Mouse (Mus musculus): ENCODE measurements at regions not wholly inside any gene's neighbourhood (a gene's known extent, or its start where the extent isn't known, plus 50 kb on each side); places are given as distances from the start of the nearest gene placed in this dataset.
A peak's percentile ranks its signal among the peaks of the same experiment; 100 is the strongest.

- no peak overlapping the region for H3K4me3 ChIP-seq (ENCODE audit: low read depth, low read length)
- DNase-seq (ENCODE audit: low spot score): no peak
- no peaks in the 10 kb centered on the region for H3K9me3 ChIP-seq (replicated peaks)
- no peaks in the 10 kb centered on the region for H3K36me3 ChIP-seq (replicated peaks)
- H3K27me3 ChIP-seq (ENCODE audit: insufficient read depth, low read length): peaks cover 10% of the 10 kb centered on the region; the same call in 1 of the 2 replicates
- TF ChIP-seq TAL1 (conservative IDR thresholded peaks at IDR 0.05; ENCODE audit: low read depth, low read length): peak; percentile 40; the same call in 1 of the 2 replicates
- TF ChIP-seq GATA1 (IDR thresholded peaks at IDR 0.05; ENCODE audit: borderline replicate concordance, low read length): no peak
- peaks cover 23% of the 10 kb centered on the region for H3K4me1 ChIP-seq (ENCODE audit: insufficient read depth, low read depth, low read length)
- no peak for ATAC-seq (ENCODE audit: extremely low read depth, insufficient number of reproducible peaks, low FRiP score, poor library complexity, severe bottlenecking)
These were observed 65.8 kb upstream of the Cecr2 start for GRCm38 (mm10) chr6:120600376-120600775.

GRCm38 (mm10) chr6:120598471-120598870 lies 67.4 kb upstream of the Hdhd5 start:
- Histone ChIP-seq H3K36me3 (replicated peaks) (no peaks in the 10 kb centered on the region), H3K27me3 (ENCODE audit: insufficient read depth, low read length) (peaks cover 12% of the 10 kb centered on the region; the same call in 1 of the 2 replicates), H3K4me1 (ENCODE audit: insufficient read depth, low read depth, low read length) (peaks cover 9% of the 10 kb centered on the region; the same call in 1 of the 2 replicates), H3K4me3 (ENCODE audit: low read depth, low read length) (no peak overlapping the region), H3K9me3 (replicated peaks) (no peaks in the 10 kb centered on the region)
- no peak for ATAC-seq (ENCODE audit: extremely low read depth, insufficient number of reproducible peaks, low FRiP score, poor library complexity, severe bottlenecking)
- DNase-seq (ENCODE audit: low spot score): no peak
- TF ChIP-seq CTCF (IDR thresholded peaks at IDR 0.05; ENCODE audit: low read depth, low read length): no peak
- TF ChIP-seq POLR2AphosphoS5 (IDR thresholded peaks at IDR 0.05; ENCODE audit: insufficient replicate concordance, low read depth, low read length): no peak
- TF ChIP-seq GATA2 (IDR thresholded peaks at IDR 0.05; ENCODE audit: borderline replicate concordance, low read depth, low read length): no peak
- TF ChIP-seq TAL1 (conservative IDR thresholded peaks at IDR 0.05; ENCODE audit: low read depth, low read length): no peak
- no peak for TF ChIP-seq GATA1 (IDR thresholded peaks at IDR 0.05; ENCODE audit: borderline replicate concordance, low read length)

- Histone ChIP-seq H3K9me3 (replicated peaks) (no peaks in the 10 kb centered on the region), H3K4me3 (ENCODE audit: low read depth, low read length) (no peak overlapping the region), H3K27me3 (ENCODE audit: insufficient read depth, low read length) (peaks cover 12% of the 10 kb centered on the region; the same call in 1 of the 2 replicates), H3K4me1 (ENCODE audit: insufficient read depth, low read depth, low read length) (peaks cover 9% of the 10 kb centered on the region; the same call in 1 of the 2 replicates), H3K36me3 (replicated peaks) (no peaks in the 10 kb centered on the region)
- no peak for DNase-seq (ENCODE audit: low spot score)
- TF ChIP-seq GATA2 (IDR thresholded peaks at IDR 0.05; ENCODE audit: borderline replicate concordance, low read depth, low read length) (no peak), POLR2AphosphoS5 (IDR thresholded peaks at IDR 0.05; ENCODE audit: insufficient replicate concordance, low read depth, low read length) (no peak), TAL1 (conservative IDR thresholded peaks at IDR 0.05; ENCODE audit: low read depth, low read length) (no peak)
- ATAC-seq (ENCODE audit: extremely low read depth, insufficient number of reproducible peaks, low FRiP score, poor library complexity, severe bottlenecking): no peak
These were observed 66.8 kb upstream of the Hdhd5 start for GRCm38 (mm10) chr6:120597887-120598286.

- Histone ChIP-seq H3K36me3 (replicated peaks) (no peaks in the 10 kb centered on the region), H3K27me3 (ENCODE audit: insufficient read depth, low read length) (peaks cover 21% of the 10 kb centered on the region), H3K9me3 (replicated peaks) (no peaks in the 10 kb centered on the region), H3K4me3 (ENCODE audit: low read depth, low read length) (no peak overlapping the region), H3K4me1 (ENCODE audit: insufficient read depth, low read depth, low read length) (peaks cover 20% of the 10 kb centered on the region; the same call in 1 of the 2 replicates)
- TF ChIP-seq GATA1 (IDR thresholded peaks at IDR 0.05; ENCODE audit: borderline replicate concordance, low read length) (no peak), GATA2 (IDR thresholded peaks at IDR 0.05; ENCODE audit: borderline replicate concordance, low read depth, low read length) (no peak), TAL1 (conservative IDR thresholded peaks at IDR 0.05; ENCODE audit: low read depth, low read length) (no peak)
- ATAC-seq (ENCODE audit: extremely low read depth, insufficient number of reproducible peaks, low FRiP score, poor library complexity, severe bottlenecking) (no peak), DNase-seq (ENCODE audit: low spot score) (no peak)
These were observed 65.6 kb upstream of the Hdhd5 start for GRCm38 (mm10) chr6:120596717-120597116.

- Histone ChIP-seq H3K36me3 (replicated peaks) (no peaks in the 10 kb centered on the region), H3K27me3 (ENCODE audit: insufficient read depth, low read length) (peaks cover 21% of the 10 kb centered on the region), H3K4me3 (ENCODE audit: low read depth, low read length) (no peak overlapping the region), H3K9me3 (replicated peaks) (no peaks in the 10 kb centered on the region), H3K4me1 (ENCODE audit: insufficient read depth, low read depth, low read length) (peaks cover 13% of the 10 kb centered on the region; the same call in 1 of the 2 replicates)
- DNase-seq (ENCODE audit: low spot score) (no peak), ATAC-seq (ENCODE audit: extremely low read depth, insufficient number of reproducible peaks, low FRiP score, poor library complexity, severe bottlenecking) (no peak)
- TF ChIP-seq CTCF (IDR thresholded peaks at IDR 0.05; ENCODE audit: low read depth, low read length) (no peak), GATA2 (IDR thresholded peaks at IDR 0.05; ENCODE audit: borderline replicate concordance, low read depth, low read length) (no peak), GATA1 (IDR thresholded peaks at IDR 0.05; ENCODE audit: borderline replicate concordance, low read length) (no peak), POLR2AphosphoS5 (IDR thresholded peaks at IDR 0.05; ENCODE audit: insufficient replicate concordance, low read depth, low read length) (no peak), TAL1 (conservative IDR thresholded peaks at IDR 0.05; ENCODE audit: low read depth, low read length) (no peak)
These were observed 63.3 kb upstream of the Hdhd5 start for GRCm38 (mm10) chr6:120594463-120594862.

- ATAC-seq (ENCODE audit: extremely low read depth, insufficient number of reproducible peaks, low FRiP score, poor library complexity, severe bottlenecking): no peak
- Histone ChIP-seq H3K4me3 (ENCODE audit: low read depth, low read length) (no peak overlapping the region), H3K36me3 (replicated peaks) (no peaks in the 10 kb centered on the region), H3K4me1 (ENCODE audit: insufficient read depth, low read depth, low read length) (peaks cover 13% of the 10 kb centered on the region; the same call in 1 of the 2 replicates), H3K27me3 (ENCODE audit: insufficient read depth, low read length) (peaks cover 17% of the 10 kb centered on the region), H3K9me3 (replicated peaks) (no peaks in the 10 kb centered on the region)
- no peak for DNase-seq (ENCODE audit: low spot score)
- TF ChIP-seq GATA1 (IDR thresholded peaks at IDR 0.05; ENCODE audit: borderline replicate concordance, low read length) (no peak), TAL1 (conservative IDR thresholded peaks at IDR 0.05; ENCODE audit: low read depth, low read length) (no peak), POLR2AphosphoS5 (IDR thresholded peaks at IDR 0.05; ENCODE audit: insufficient replicate concordance, low read depth, low read length) (no peak), CTCF (IDR thresholded peaks at IDR 0.05; ENCODE audit: low read depth, low read length) (no peak), GATA2 (IDR thresholded peaks at IDR 0.05; ENCODE audit: borderline replicate concordance, low read depth, low read length) (no peak)
These were observed 61.6 kb upstream of the Hdhd5 start for GRCm38 (mm10) chr6:120592705-120593104.
